Comparison of ENCODE assay signal across 14 mouse cellular contexts in the genomic region with DNA sequence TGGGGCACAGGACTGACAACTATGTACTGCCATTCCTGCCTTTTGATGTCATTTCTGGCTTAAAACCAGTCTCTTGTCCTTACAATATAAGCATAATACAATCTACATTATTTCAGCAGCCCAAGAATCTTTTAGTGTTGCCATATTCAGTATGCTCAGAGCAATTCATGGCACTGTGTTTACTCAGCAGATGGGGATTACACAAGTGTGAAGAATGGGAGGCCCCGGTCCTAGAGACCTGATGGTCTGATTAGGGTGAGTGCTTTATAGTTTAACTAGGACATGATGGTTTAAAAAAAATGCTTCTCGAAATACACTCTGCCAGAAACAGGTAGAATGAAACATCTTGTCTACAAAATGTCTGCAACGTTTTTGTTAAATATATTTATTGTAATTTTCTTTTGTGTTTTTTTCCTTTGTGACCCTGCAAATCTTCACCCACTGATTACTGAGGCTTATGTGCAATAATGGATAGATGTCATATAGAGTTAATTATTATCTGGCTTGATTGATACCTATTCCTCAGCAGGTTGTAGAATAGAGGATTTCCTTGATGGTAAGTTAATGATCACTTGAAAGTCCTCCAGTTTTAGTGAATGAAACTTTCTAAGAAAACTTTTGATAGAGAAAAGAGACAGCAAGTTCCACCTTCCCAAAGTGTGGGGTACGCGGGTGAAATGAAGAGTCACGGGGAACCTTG.
"Had no signal": no experiment of that assay in that cellular context is flagged by ENCODE, and none has a peak within 500 bp of the region (broad histone marks: within the 10 kb centered on the region; RNA-seq: fewer than 3 reads in every experiment).

No protein-coding gene starts in this region.

- H3K9me3 ChIP-seq: limb, embryonic 13.5 days; midbrain, embryonic 13.5 days; neural tube, embryonic 15.5 days; stomach, embryonic 15.5 days had no signal

- H3K4me1 ChIP-seq: limb, embryonic 13.5 days; midbrain, embryonic 13.5 days; neural tube, embryonic 15.5 days; stomach, embryonic 15.5 days had no signal

- H3K27ac ChIP-seq: kidney, postnatal 0 days; limb, embryonic 13.5 days; liver, embryonic 14.5 days; midbrain, embryonic 13.5 days; neural tube, embryonic 15.5 days; stomach, embryonic 15.5 days had no signal

- DNase-seq: kidney, adult 11 months; kidney, postnatal 36 days; left cerebral cortex, postnatal 4 days; lung, adult 18-20 months; right cerebral cortex, postnatal 14 days; thymus, adult 2 months; thymus, postnatal 25 days had no signal

- H3K27me3 ChIP-seq: limb, embryonic 13.5 days; midbrain, embryonic 13.5 days; neural tube, embryonic 15.5 days; stomach, embryonic 15.5 days had no signal

- H3K36me3 ChIP-seq: limb, embryonic 13.5 days; midbrain, embryonic 13.5 days; neural tube, embryonic 15.5 days; stomach, embryonic 15.5 days had no signal

- H3K9ac ChIP-seq: limb, embryonic 13.5 days; liver, embryonic 14.5 days; midbrain, embryonic 13.5 days; neural tube, embryonic 15.5 days; stomach, embryonic 15.5 days had no signal

- H3K4me3 ChIP-seq: limb, embryonic 13.5 days; midbrain, embryonic 13.5 days; myocyte; neural tube, embryonic 15.5 days; stomach, embryonic 15.5 days had no signal

- H3K4me2 ChIP-seq: limb, embryonic 13.5 days; midbrain, embryonic 13.5 days; neural tube, embryonic 15.5 days; stomach, embryonic 15.5 days had no signal

- ATAC-seq: midbrain, embryonic 13.5 days had no signal
